Mouse (Mus musculus) bone marrow macrophage, adult 2 months (primary cell): ENCODE results near the gene Rela.

ENCODE experiments used
- CTCF ChIP-seq: IDR thresholded peaks from 2 replicates; pipeline ENCODE4 v1.5.1; 2012; ENCODE audit warnings: low read depth, mild to moderate bottlenecking, low read length, moderate library complexity
- POLR2A ChIP-seq: IDR thresholded peaks from 2 replicates; pipeline ENCODE4 v1.6.1; 2012; ENCODE audit warnings: mild to moderate bottlenecking, low read depth, low read length, borderline replicate concordance

- TF ChIP-seq CTCF (no peak), POLR2A (no peak)
Measured at GRCm38 (mm10) chr19:5665465-5665864, 28.2 kb downstream of the Rela start.
